In the genomic region with DNA sequence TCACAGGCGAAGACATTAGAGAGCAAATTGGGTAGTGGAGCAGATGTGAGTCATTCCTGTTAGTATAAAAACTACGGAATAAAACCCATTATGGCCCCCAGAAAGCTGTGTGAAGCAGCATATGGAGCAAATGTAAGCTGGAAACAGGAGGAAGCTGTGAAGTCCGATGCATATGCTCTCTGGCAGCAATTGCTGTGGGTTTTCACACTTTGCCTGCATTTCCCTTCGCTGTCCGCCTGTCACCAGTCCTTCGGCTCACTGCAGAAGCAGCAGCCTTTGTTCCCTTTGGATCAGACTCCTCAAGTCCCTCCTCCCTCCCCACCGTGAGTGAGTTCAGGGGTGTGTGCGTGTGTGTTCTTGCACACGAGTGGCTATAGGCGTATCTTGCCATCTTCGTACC, we compare ENCODE assay signal across 12 mouse cellular contexts. TPM values are rescaled to one million over a fixed set of nuclear protein-coding genes. Genes with fewer than 3 reads are reported as not detected.
A peak's percentile ranks its signal among the peaks of the same experiment; 100 is the strongest.
DNase-seq lines count a peak whose midpoint lies in the region; ATAC-seq and TF ChIP-seq lines count a peak whose summit lies in the region.
"Had no signal": no experiment of that assay in that cellular context is flagged by ENCODE, and none has a peak within 500 bp of the region (broad histone marks: within the 10 kb centered on the region; RNA-seq: fewer than 3 reads in every experiment).

No protein-coding gene starts in this region.

- TF ChIP-seq EP300 in stomach, postnatal 0 days (optimal IDR thresholded peaks at IDR 0.05): no peak

- peak; percentile 18; the same call in 1 of the 2 replicates for ATAC-seq in midbrain, embryonic 15.5 days (replicated peaks)
- no peak for ATAC-seq in intestine, postnatal 0 days
- ATAC-seq in stomach, postnatal 0 days (ENCODE audit: low FRiP score, low TSS enrichment): no peak

- H3K4me2 ChIP-seq in midbrain, embryonic 15.5 days: no peak overlapping the region
- H3K4me2 ChIP-seq in intestine, postnatal 0 days (replicated peaks; ENCODE audit: low read depth): no peak overlapping the region
- no peak overlapping the region for H3K4me2 ChIP-seq in stomach, postnatal 0 days (replicated peaks; ENCODE audit: low read depth)
- H3K4me2 ChIP-seq: heart, embryonic 11.5 days had no signal

- no peak for TF ChIP-seq CTCF in intestine, postnatal 0 days (IDR thresholded peaks at IDR 0.05; ENCODE audit: low read depth)
- no peak for TF ChIP-seq CTCF in stomach, postnatal 0 days (IDR thresholded peaks at IDR 0.05; ENCODE audit: low read depth)

- no peaks in the 10 kb centered on the region for H3K36me3 ChIP-seq in midbrain, embryonic 15.5 days (replicated peaks)
- H3K36me3 ChIP-seq in intestine, postnatal 0 days (ENCODE audit: control insufficient read depth, insufficient read depth): no peaks in the 10 kb centered on the region
- H3K36me3 ChIP-seq in stomach, postnatal 0 days (ENCODE audit: control insufficient read depth, insufficient read depth, low read length): no peaks in the 10 kb centered on the region

- no peak overlapping the region for H3K9ac ChIP-seq in midbrain, embryonic 15.5 days
- H3K9ac ChIP-seq in intestine, postnatal 0 days (ENCODE audit: low read depth, low read length): no peak overlapping the region
- no peak overlapping the region for H3K9ac ChIP-seq in stomach, postnatal 0 days (ENCODE audit: low read length)

- peaks cover 13% of the 10 kb centered on the region for H3K27me3 ChIP-seq in midbrain, embryonic 15.5 days (replicated peaks)
- peaks cover 44% of the 10 kb centered on the region for H3K27me3 ChIP-seq in intestine, postnatal 0 days (replicated peaks; ENCODE audit: control insufficient read depth, insufficient read depth, low read length)
- peaks cover 6% of the 10 kb centered on the region; the same call in 1 of the 2 replicates for H3K27me3 ChIP-seq in stomach, postnatal 0 days (ENCODE audit: control insufficient read depth, insufficient read depth, low read length)

- peaks cover 40% of the 10 kb centered on the region for H3K4me1 ChIP-seq in midbrain, embryonic 15.5 days
- H3K4me1 ChIP-seq in intestine, postnatal 0 days (replicated peaks; ENCODE audit: control insufficient read depth, insufficient read depth, low read length): no peaks in the 10 kb centered on the region
- H3K4me1 ChIP-seq in stomach, postnatal 0 days (replicated peaks; ENCODE audit: control insufficient read depth, insufficient read depth): no peaks in the 10 kb centered on the region

- H3K9me3 ChIP-seq in midbrain, embryonic 15.5 days: no peaks in the 10 kb centered on the region
- H3K9me3 ChIP-seq in intestine, postnatal 0 days (ENCODE audit: control insufficient read depth): no peaks in the 10 kb centered on the region
- no peaks in the 10 kb centered on the region for H3K9me3 ChIP-seq in stomach, postnatal 0 days (ENCODE audit: control insufficient read depth, low read length)

- no peak overlapping the region for H3K4me3 ChIP-seq in midbrain, embryonic 15.5 days
- H3K4me3 ChIP-seq in intestine, postnatal 0 days (ENCODE audit: low read depth, low read length): no peak overlapping the region
- no peak overlapping the region for H3K4me3 ChIP-seq in stomach, postnatal 0 days (ENCODE audit: low read depth, low read length)

- peak overlapping the region; percentile 64 for H3K27ac ChIP-seq in midbrain, embryonic 15.5 days
- H3K27ac ChIP-seq in intestine, postnatal 0 days (ENCODE audit: low read depth, low read length): no peak overlapping the region
- no peak overlapping the region for H3K27ac ChIP-seq in stomach, postnatal 0 days (replicated peaks)

- 31% methylated on average over 11 of the region's 11 CpGs for WGBS in midbrain, embryonic 15.5 days
- WGBS in intestine, postnatal 0 days: 53% methylated on average over 11 of the region's 11 CpGs
- 45% methylated on average over 11 of the region's 11 CpGs for WGBS in stomach, postnatal 0 days

- DNase-seq in cerebellum, adult 11-12 months: peak; percentile 18
- DNase-seq in cerebellum, adult 8-10 months: no peak
- peak; percentile 31 for DNase-seq in cerebellum, adult 9-11 months
- DNase-seq in frontal cortex, postnatal 36 days (ENCODE audit: low spot score in 2 of 2): peak; percentile 66 to 84
- DNase-seq in Muller cell, postnatal 12 days (ENCODE audit: inconsistent ontology term): no peak
- DNase-seq in stomach, postnatal 0 days (ENCODE audit: low spot score): no peak
- DNase-seq: kidney, adult 18-20 months; liver; lung, postnatal 4 days had no signal

RNA-seq across cellular contexts. Expression of a gene that starts 3.1 kb away (rescaled TPM):
- polyA plus RNA-seq in midbrain, embryonic 15.5 days (2015; fragmentation: Nextera tagmentation; extraction: Ambion mirVana): 21.7 and 23.7 TPM in 2 replicates
- polyA plus RNA-seq in intestine, postnatal 0 days (2015; fragmentation: Nextera tagmentation; extraction: Ambion mirVana): 0.08 and 0.30 TPM in 2 replicates
- polyA plus RNA-seq in stomach, postnatal 0 days (2015; fragmentation: Nextera tagmentation; extraction: Ambion mirVana): 0.07 and 0.15 TPM in 2 replicates

Comparison
In these comparisons a context has a peak if more than half of its experiments do, and no peak if none do; other contexts are left out.
1. DNase-seq: peak in cerebellum, adult 11-12 months (single experiment), cerebellum, adult 9-11 months (single experiment) and frontal cortex, postnatal 36 days (2 of 2); none in cerebellum, adult 8-10 months (single experiment), Muller cell, postnatal 12 days (single experiment) and stomach, postnatal 0 days (single experiment).
2. RNA of a gene that starts 3.1 kb away (polyA plus RNA-seq): 21.7 to 23.7 TPM in midbrain, embryonic 15.5 days; 0.08 to 0.30 TPM in intestine, postnatal 0 days and 0.07 to 0.15 TPM in stomach, postnatal 0 days; every median in the first group is over 10 times any median in the second.